Mouse (Mus musculus): ENCODE results near the gene Nsun2.
A peak's percentile ranks its signal among the peaks of the same experiment; 100 is the strongest.
"Not testable (repeated sequence)": the region's sequence is repeated elsewhere in the genome, so short reads cannot be mapped to it uniquely, and the experiment has no call there.

The Nsun2 gene

DNA sequence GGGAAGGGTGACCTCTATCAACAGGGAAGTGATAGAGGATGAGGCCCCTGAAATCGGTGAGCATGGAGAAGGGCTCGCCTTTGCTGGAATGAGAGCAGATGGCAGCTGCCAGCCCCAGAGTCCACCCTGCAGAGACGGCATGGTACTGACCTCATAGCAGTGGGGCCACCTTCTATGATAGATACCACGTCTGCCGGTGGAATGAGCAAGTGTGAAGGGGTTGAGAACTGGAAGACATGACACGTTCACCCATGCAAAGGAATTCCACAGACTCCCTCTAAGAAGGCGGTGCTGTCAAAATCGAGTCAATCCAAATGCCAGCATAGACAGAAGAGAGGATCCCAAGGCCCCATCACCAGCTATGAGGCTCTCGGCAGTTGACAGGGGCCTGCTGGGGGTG is 20.7 kb downstream of the Nsun2 start:
- no peak for DNase-seq (ENCODE audit: low read depth)

DNA sequence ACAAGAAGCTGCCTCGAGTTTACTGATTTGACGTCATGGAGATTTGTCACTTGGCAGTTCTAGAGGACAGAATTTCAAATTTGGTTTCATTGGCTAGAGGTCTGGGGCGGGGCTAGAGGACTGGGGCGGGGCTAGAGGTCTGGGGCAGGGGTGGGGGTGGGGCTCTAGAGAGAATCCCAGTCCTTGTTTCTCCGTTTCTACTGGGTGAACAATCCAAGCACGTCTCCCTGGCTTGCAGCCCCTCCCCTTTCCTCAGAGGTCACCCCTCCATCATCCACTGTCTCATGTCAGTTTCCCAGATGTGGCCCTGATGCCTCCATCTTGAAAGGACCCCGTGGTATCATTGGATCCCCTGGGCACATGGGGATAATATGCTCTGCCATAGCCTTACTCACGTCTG is 21.5 kb downstream of the Nsun2 start:
- no peak for DNase-seq (ENCODE audit: low read depth)

GRCm38 (mm10) chr13:69555957-69556482 is 22.5 kb downstream of the Nsun2 start:
- DNase-seq (ENCODE audit: low read depth): no peak

DNA sequence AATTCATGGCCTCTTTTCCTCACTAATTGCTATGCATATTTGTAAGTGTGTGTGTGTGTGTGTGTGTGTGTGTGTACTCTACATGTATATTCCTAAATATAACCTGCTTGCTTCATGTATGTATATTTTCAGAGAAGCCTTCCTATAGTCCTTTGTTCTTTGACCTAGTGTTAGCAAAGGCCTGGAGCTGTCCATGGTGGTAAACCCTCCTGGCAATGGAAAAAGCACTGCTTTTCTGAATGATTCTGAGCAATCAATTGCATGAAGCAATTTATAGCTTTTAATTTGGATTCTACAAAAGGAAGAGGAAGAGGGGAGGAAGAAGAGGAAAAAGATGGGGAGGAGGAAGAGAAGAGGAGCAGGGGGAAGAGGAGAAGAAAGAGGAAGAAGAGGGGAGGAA is 23.2 kb downstream of the Nsun2 start:
- peak; percentile 37 for DNase-seq (ENCODE audit: low read depth)

GRCm38 (mm10) chr13:69558098-69558660 is 24.6 kb downstream of the Nsun2 start:
- DNase-seq (ENCODE audit: low read depth): peak; percentile 39

- DNase-seq (ENCODE audit: low read depth): no peak
These were observed 25.9 kb downstream of the Nsun2 start for GRCm38 (mm10) chr13:69559291-69559961.

DNA sequence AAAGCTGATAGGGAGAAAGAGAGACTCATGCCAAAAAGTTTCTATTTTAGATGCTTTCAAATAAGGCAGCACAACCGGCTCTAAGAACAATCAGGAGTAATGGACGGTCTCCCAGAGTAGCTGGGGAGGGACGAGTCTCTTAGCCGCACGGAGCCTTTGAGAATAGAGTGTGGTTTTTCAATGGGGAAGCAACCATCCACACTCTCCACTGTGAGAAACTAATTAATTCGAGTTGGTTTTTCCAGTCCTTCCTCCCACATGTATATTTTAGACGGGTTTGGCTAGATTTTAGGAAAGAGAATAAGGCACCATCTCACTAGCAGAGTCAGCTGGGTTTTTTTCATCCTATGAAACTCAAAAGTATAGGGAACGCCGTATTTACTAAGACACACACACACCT is 28.5 kb downstream of the Nsun2 start:
- DNase-seq (ENCODE audit: low read depth): no peak

DNA sequence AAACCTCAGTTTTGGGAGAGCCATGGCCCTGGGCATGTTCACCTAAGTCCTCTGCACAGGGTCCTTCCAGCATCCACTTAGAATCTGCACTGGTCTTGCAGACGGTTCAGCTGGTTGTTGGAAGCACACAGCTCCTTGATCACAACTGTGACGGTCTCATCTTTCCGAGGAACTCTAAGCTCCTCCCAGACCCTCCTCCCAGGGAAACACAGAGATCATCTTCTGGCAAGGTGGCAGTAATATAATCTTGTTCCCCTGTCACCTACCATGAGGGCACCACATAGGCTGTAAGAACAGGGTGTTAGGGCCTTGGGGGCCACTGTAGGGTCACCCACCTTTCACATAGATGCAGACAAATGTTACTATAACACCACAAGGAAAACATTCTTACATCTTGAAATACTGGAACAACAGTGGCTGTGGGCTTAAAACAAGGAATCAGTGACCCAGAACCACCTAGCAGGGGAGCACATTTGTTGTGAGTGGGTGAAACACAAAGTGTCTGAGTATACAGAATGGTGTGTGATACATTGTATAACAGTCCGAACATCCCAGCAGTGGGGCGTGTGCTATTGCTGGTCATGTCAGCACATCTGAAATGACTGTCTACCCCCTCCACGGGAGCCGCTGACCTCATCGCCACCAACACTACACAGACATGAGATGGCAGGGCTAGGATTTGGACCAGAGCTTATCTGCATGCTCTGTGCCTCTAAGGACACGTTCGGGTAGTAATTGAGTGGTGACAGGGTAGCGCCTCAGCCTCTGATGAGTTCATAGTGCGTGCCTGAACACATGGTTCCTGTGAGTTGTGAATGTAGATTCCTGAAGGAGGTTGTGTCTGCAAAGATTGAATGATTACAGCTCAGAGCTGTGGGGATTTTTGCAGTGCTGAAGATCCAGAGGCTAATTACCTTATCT is 29.4 kb downstream of the Nsun2 start:
- DNase-seq (ENCODE audit: low read depth): no peak

DNA sequence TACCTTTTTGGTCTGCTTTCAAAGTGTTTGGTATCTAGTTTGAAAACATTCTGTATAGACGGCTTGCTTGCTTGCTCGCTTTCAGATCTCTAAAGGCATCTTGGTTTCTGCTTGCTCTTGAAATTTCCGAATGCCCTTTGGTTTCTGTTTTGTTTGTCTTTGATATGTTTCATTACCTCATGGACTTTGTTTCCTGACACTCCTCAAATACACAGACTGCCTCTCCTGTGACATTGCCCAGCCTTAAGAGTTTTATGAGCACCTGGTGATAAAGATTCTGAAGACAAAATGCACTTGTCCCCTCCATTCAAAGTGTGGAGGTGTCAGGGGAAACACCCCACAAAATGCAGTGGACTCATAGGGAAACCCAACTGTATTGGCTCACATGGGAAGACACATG is 30.4 kb downstream of the Nsun2 start:
- no peak for DNase-seq (ENCODE audit: low read depth)

GRCm38 (mm10) chr13:69564573-69564972 is 31.0 kb downstream of the Nsun2 start:
- no peak for DNase-seq (ENCODE audit: low read depth)

DNA sequence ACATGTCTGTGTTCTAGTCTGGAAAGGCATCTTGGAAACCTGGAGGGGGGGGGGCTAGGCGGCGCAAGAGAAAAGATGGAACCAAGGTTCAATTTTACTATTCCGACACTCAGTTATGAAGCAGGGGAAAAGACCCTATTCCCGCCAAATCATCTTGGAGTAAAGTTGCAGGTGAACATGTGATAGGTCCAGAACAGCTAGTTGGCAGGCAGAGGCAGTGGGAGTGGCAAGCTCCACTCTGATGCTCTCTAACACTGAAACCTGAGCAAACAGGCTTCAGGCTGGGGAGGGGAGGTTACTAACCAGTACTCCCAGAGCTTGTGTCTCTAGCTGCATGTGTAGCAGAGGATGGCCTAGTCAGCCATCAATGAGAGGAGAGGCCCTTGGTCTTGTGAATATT is 31.9 kb downstream of the Nsun2 start:
- DNase-seq (ENCODE audit: low read depth): not testable (repeated sequence)

GRCm38 (mm10) chr13:69569201-69569600 is 35.7 kb downstream of the Nsun2 start:
- DNase-seq (ENCODE audit: low read depth): no peak

GRCm38 (mm10) chr13:69572594-69572993 is 39.0 kb downstream of the Nsun2 start:
- DNase-seq (ENCODE audit: low read depth): no peak

DNA sequence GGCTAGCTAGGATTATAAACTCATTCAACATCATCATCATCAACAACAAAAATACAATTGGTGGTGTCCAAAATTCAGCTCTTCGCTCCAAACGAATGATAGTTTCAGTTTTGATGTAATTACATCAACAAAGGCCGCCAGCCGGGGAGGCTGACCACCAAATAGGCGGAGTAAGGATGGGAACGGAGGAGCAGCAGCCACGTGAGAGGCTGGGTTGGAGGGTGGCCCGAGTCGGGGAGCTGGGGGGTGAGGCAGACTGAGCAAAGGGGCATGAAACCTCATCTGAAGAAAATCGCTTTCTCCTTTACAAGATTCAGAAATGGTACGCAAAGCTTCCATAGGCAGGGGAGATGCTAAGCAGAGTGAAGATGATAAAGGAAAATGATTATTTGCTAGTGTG is 43.1 kb downstream of the Nsun2 start:
- no peak for DNase-seq (ENCODE audit: low read depth)

- DNase-seq (ENCODE audit: low read depth): no peak
These were observed 43.8 kb downstream of the Nsun2 start for GRCm38 (mm10) chr13:69577181-69577834.

GRCm38 (mm10) chr13:69582411-69582810 is 48.9 kb downstream of the Nsun2 start:
- no peak for DNase-seq (ENCODE audit: low read depth)

DNA sequence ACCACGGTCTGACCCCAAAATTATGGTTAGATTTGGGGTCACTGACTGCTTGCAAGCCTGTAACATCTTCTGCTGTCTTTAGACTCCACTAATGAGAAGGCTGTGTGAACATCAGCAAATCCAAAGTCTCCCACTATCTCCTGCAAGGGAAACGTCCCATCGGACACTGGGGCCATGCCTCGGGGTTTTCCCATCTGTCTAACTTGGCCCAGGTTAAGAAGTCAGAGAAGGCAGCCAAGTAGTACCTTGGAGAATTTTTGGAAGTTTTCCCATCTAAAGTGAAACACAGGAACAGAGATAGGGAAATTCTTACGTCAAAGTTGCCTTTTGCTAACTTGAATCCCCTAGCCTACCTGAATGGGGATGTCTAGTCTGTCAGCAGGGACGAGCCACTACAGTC is 50.0 kb downstream of the Nsun2 start:
- no peak for DNase-seq (ENCODE audit: low read depth)

DNA sequence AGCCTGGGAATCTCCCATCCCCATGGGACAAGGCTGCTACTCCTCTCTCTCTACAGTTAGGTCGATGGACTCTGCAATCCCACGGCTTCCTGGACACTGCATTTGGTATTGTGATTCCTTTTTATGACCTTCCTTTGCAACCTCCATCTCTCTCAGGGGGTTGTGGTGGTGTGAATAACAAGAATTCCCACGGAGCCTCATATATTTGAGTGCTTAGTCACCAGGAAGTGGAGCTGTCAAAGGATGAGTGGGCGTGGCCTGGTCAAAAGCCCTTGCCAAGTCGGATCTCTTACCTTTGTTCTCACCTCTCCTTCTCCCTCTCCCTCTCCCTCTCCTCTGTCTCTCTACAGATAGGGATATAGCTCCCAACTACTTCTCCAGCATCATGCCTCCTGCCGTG is 52.3 kb downstream of the Nsun2 start:
- DNase-seq (ENCODE audit: low read depth): peak; percentile 53

GRCm38 (mm10) chr13:69586337-69586736 is 52.8 kb downstream of the Nsun2 start:
- DNase-seq (ENCODE audit: low read depth): no peak

DNA sequence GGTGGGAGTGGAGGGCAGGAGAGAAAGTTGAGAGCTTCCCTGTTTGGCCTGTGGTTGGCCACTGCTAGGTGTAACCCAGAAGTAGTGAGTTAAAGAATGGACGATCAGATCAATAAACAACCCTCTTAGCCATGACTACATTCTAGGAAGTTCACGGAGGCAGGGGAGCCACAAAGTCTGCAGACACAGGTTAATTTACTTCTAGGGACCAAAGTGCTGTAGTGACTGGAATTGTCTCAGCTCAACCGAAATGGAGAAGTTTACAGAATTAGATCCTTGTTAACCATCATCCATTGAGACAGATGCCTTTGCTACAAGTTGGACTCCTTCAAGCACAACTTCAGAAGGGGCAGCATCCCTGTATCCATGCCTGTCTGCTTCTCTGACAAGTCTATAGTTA is 54.3 kb downstream of the Nsun2 start:
- DNase-seq (ENCODE audit: low read depth): no peak

DNA sequence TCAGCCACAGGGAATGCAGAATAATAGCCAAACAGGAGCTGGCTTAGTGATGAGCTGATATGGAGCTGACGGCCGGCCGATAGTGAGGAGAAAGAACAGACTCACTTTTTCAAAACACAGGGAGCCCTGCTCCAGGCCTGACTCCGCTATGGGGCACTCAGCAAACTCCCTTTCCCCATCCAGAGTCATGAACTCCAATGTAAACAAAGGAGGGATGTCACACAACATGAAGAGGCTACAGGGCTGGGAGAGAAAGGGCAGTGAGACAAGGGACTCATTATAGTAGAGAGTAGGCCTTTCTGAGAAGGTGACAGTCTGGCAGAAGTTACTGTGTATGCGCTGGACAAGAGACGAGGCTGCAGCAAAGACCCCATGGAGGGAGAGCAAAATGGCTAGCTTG is 54.7 kb downstream of the Nsun2 start:
- DNase-seq (ENCODE audit: low read depth): peak; percentile 20

GRCm38 (mm10) chr13:69591338-69591737 is 57.8 kb downstream of the Nsun2 start:
- DNase-seq (ENCODE audit: low read depth): no peak

All from NIH3T3 (cell line).